Mouse (Mus musculus) thymus, adult 2 months (tissue): ENCODE measurements around the gene Isoc2a.

Experiments
- CTCF ChIP-seq: fragments of 200-500 bp; IDR thresholded peaks from 2 replicates; pipeline ENCODE4 v1.5.1; 2012; ENCODE audit warnings: mild to moderate bottlenecking, control low read depth, low read length, moderate library complexity, borderline replicate concordance; ENCODE audit not compliant: control insufficient read depth, poor library complexity, insufficient read depth; ENCODE audit errors: extremely low read depth
- POLR2A ChIP-seq: fragments of 200-500 bp; IDR thresholded peaks from 2 replicates; pipeline ENCODE4 v1.6.1; 2012; ENCODE audit warnings: mild to moderate bottlenecking, low read length, control low read depth, moderate library complexity; ENCODE audit not compliant: control insufficient read depth, poor library complexity, insufficient read depth; ENCODE audit errors: extremely low read depth

DNA sequence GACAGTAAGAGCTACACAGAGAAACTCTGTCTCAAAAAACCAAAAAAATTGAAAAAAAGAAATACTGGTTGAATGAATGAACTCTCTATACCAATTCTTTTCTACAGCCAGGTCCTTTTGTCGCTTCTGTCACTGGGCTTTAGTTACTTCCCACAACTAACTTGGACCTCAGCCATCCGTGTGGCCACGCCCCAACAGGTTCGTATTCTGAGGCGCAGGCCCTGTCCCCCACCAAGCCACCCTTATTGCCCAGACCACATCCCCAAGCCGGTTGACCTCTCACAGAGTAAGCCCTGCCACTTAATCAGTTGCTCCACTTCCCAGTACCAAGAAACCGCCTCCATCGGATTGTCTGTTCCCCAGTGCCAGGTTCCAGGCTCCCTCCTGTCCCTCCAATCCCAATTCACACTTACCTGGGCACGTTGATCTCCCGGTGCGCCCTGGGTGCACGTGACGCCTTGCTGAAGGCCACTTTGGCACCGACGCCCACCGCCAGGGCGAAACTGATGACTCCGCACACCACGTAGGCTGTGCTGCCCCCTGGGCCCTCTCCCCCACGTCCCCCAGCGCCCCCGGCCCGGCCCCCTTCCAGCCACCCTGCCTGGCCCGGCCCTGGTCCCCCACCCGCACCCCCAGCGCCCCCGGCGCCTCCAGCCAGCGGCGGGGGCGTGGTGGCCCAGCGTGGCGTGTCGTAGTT lies 41.2 kb upstream of the Isoc2a start:
- TF ChIP-seq CTCF (no peak), POLR2A (no peak)
